Mouse (Mus musculus): ENCODE data around the gene Sept1. TPM values are rescaled to one million over a fixed set of nuclear protein-coding genes. Genes with fewer than 3 reads are reported as not detected.
"Not testable (repeated sequence)": the region's sequence is repeated elsewhere in the genome, so short reads cannot be mapped to it uniquely, and the experiment has no call there.

Sept1 gene
- polyA plus RNA-seq, 1 experiment from 2014 or later = 36.6 TPM

- 90% methylated on average over 5 of the region's 5 CpGs for WGBS
- peaks cover 7% of the 10 kb centered on the region for H3K4me1 ChIP-seq (replicated peaks; ENCODE audit: control insufficient read depth, insufficient read depth, low read length)
- DNase-seq (ENCODE audit: low spot score) (no peak), ATAC-seq (replicated peaks; ENCODE audit: low FRiP score) (no peak)
- H3K9me3 ChIP-seq (ENCODE audit: control insufficient read depth, low read length) = no peaks in the 10 kb centered on the region
- no peak overlapping the region for H3K27ac ChIP-seq (ENCODE audit: low read depth, low read length)
- H3K4me2 ChIP-seq (ENCODE audit: low read depth, low read length, severe bottlenecking) = no peak overlapping the region
- no peak overlapping the region for H3K9ac ChIP-seq (ENCODE audit: low read length)
- no peak overlapping the region for H3K4me3 ChIP-seq (ENCODE audit: low read depth, low read length)
- H3K36me3 ChIP-seq (ENCODE audit: control insufficient read depth, insufficient read depth, low read length) = no peaks in the 10 kb centered on the region; the same call in 1 of the 2 replicates
- no peaks in the 10 kb centered on the region for H3K27me3 ChIP-seq (ENCODE audit: control insufficient read depth, insufficient read depth, low read length)
Measured at GRCm38 (mm10) chr7:127256518-127256917, 23.6 kb upstream of the Sept1 start.

- Histone ChIP-seq H3K9ac (ENCODE audit: low read length) (no peak overlapping the region), H3K36me3 (ENCODE audit: control insufficient read depth, insufficient read depth, low read length) (no peaks in the 10 kb centered on the region; the same call in 1 of the 2 replicates), H3K27me3 (ENCODE audit: control insufficient read depth, insufficient read depth, low read length) (no peaks in the 10 kb centered on the region), H3K27ac (ENCODE audit: low read depth, low read length) (no peak overlapping the region), H3K9me3 (ENCODE audit: control insufficient read depth, low read length) (no peaks in the 10 kb centered on the region), H3K4me3 (ENCODE audit: low read depth, low read length) (no peak overlapping the region), H3K4me2 (ENCODE audit: low read depth, low read length, severe bottlenecking) (no peak overlapping the region), H3K4me1 (replicated peaks; ENCODE audit: control insufficient read depth, insufficient read depth, low read length) (peaks cover 3% of the 10 kb centered on the region)
- ATAC-seq (replicated peaks; ENCODE audit: low FRiP score) (no peak), DNase-seq (ENCODE audit: low spot score) (no peak)
- 97% methylated on average over 2 of the region's 2 CpGs for WGBS
Measured at GRCm38 (mm10) chr7:127255965-127256364, 23.0 kb upstream of the Sept1 start.

GRCm38 (mm10) chr7:127255008-127255407 is 22.1 kb upstream of the Sept1 start:
- Histone ChIP-seq H3K9me3 (ENCODE audit: control insufficient read depth, low read length) (no peaks in the 10 kb centered on the region), H3K27ac (ENCODE audit: low read depth, low read length) (no peak overlapping the region), H3K4me1 (replicated peaks; ENCODE audit: control insufficient read depth, insufficient read depth, low read length) (peaks cover 2% of the 10 kb centered on the region; the same call in 1 of the 2 replicates), H3K36me3 (ENCODE audit: control insufficient read depth, insufficient read depth, low read length) (no peaks in the 10 kb centered on the region; the same call in 1 of the 2 replicates), H3K4me2 (ENCODE audit: low read depth, low read length, severe bottlenecking) (peak overlapping the region; percentile 76), H3K4me3 (ENCODE audit: low read depth, low read length) (peak overlapping the region; percentile 49), H3K27me3 (ENCODE audit: control insufficient read depth, insufficient read depth, low read length) (no peaks in the 10 kb centered on the region), H3K9ac (ENCODE audit: low read length) (peak overlapping the region; percentile 55)
- no peak for ATAC-seq (replicated peaks; ENCODE audit: low FRiP score)
- WGBS = 37% methylated on average over 4 of the region's 4 CpGs
- no peak for DNase-seq (ENCODE audit: low spot score)

- H3K36me3 ChIP-seq (ENCODE audit: control insufficient read depth, insufficient read depth, low read length) = no peaks in the 10 kb centered on the region; the same call in 1 of the 2 replicates
- WGBS = under 1% methylated on average over 116 of the region's 136 CpGs
- H3K27ac ChIP-seq (ENCODE audit: low read depth, low read length) = peak overlapping the region; percentile 82
Measured at GRCm38 (mm10) chr7:127253821-127254769, 21.2 kb upstream of the Sept1 start.

GRCm38 (mm10) chr7:127253341-127253740 is 20.4 kb upstream of the Sept1 start:
- H3K27me3 ChIP-seq (ENCODE audit: control insufficient read depth, insufficient read depth, low read length) = no peaks in the 10 kb centered on the region
- ATAC-seq (replicated peaks; ENCODE audit: low FRiP score) (no peak), DNase-seq (ENCODE audit: low spot score) (no peak)
- H3K4me1 ChIP-seq (replicated peaks; ENCODE audit: control insufficient read depth, insufficient read depth, low read length) = no peaks in the 10 kb centered on the region
- H3K27ac ChIP-seq (ENCODE audit: low read depth, low read length) = peak overlapping the region; percentile 82
- peak overlapping the region; percentile 64; the same call in 1 of the 2 replicates for H3K9ac ChIP-seq (ENCODE audit: low read length)
- peak overlapping the region; percentile 76 for H3K4me2 ChIP-seq (ENCODE audit: low read depth, low read length, severe bottlenecking)
- WGBS = 82% methylated on average over 6 of the region's 6 CpGs
- peak overlapping the region; percentile 49 for H3K4me3 ChIP-seq (ENCODE audit: low read depth, low read length)
- no peaks in the 10 kb centered on the region; the same call in 1 of the 2 replicates for H3K36me3 ChIP-seq (ENCODE audit: control insufficient read depth, insufficient read depth, low read length)
- H3K9me3 ChIP-seq (ENCODE audit: control insufficient read depth, low read length) = no peaks in the 10 kb centered on the region

More at GRCm38 (mm10) chr7:127253821-127254769, 21.2 kb upstream of the Sept1 start:
- peak overlapping the region; percentile 64 for H3K9ac ChIP-seq (ENCODE audit: low read length)
- H3K4me1 ChIP-seq (replicated peaks; ENCODE audit: control insufficient read depth, insufficient read depth, low read length) = no peaks in the 10 kb centered on the region; the same call in 1 of the 2 replicates
- ATAC-seq (replicated peaks; ENCODE audit: low FRiP score) (peak; percentile 98), DNase-seq (ENCODE audit: low spot score) (peak; percentile 97)
- peak overlapping the region; percentile 49 for H3K4me3 ChIP-seq (ENCODE audit: low read depth, low read length)
- H3K4me2 ChIP-seq (ENCODE audit: low read depth, low read length, severe bottlenecking) = peak overlapping the region; percentile 76
- no peaks in the 10 kb centered on the region for H3K27me3 ChIP-seq (ENCODE audit: control insufficient read depth, insufficient read depth, low read length)
- no peaks in the 10 kb centered on the region for H3K9me3 ChIP-seq (ENCODE audit: control insufficient read depth, low read length)

- no peaks in the 10 kb centered on the region for H3K27me3 ChIP-seq (ENCODE audit: control insufficient read depth, insufficient read depth, low read length)
- H3K9me3 ChIP-seq (ENCODE audit: control insufficient read depth, low read length) = no peaks in the 10 kb centered on the region
- H3K27ac ChIP-seq (ENCODE audit: low read depth, low read length) = no peak overlapping the region
- no peaks in the 10 kb centered on the region for H3K4me1 ChIP-seq (replicated peaks; ENCODE audit: control insufficient read depth, insufficient read depth, low read length)
- no peak overlapping the region for H3K4me3 ChIP-seq (ENCODE audit: low read depth, low read length)
- whole genome bisulfite sequencing = 86% methylated on average over 2 of the region's 2 CpGs
- ATAC-seq (replicated peaks; ENCODE audit: low FRiP score) = no peak
- no peak overlapping the region for H3K4me2 ChIP-seq (ENCODE audit: low read depth, low read length, severe bottlenecking)
- no peaks in the 10 kb centered on the region; the same call in 1 of the 2 replicates for H3K36me3 ChIP-seq (ENCODE audit: control insufficient read depth, insufficient read depth, low read length)
- no peak for DNase-seq (ENCODE audit: low spot score)
- no peak overlapping the region for H3K9ac ChIP-seq (ENCODE audit: low read length)
Measured at GRCm38 (mm10) chr7:127252414-127252813, 19.5 kb upstream of the Sept1 start.

GRCm38 (mm10) chr7:127250511-127250910 is 17.6 kb upstream of the Sept1 start:
- not testable (repeated sequence) for H3K9me3 ChIP-seq (ENCODE audit: control insufficient read depth, low read length); H3K4me1 ChIP-seq (replicated peaks; ENCODE audit: control insufficient read depth, insufficient read depth, low read length); DNase-seq (ENCODE audit: low spot score); H3K4me2 ChIP-seq (ENCODE audit: low read depth, low read length, severe bottlenecking); ATAC-seq (replicated peaks; ENCODE audit: low FRiP score); H3K27ac ChIP-seq (ENCODE audit: low read depth, low read length); H3K27me3 ChIP-seq (ENCODE audit: control insufficient read depth, insufficient read depth, low read length); H3K36me3 ChIP-seq (ENCODE audit: control insufficient read depth, insufficient read depth, low read length); H3K4me3 ChIP-seq (ENCODE audit: low read depth, low read length); H3K9ac ChIP-seq (ENCODE audit: low read length)
- 93% methylated on average over 8 of the region's 8 CpGs for WGBS

GRCm38 (mm10) chr7:127244658-127245510 is 12.0 kb upstream of the Sept1 start:
- WGBS = 14% methylated on average over 31 of the region's 33 CpGs
- peak overlapping the region; percentile 86 for H3K9ac ChIP-seq (ENCODE audit: low read length)
- H3K27ac ChIP-seq (ENCODE audit: low read depth, low read length) = peak overlapping the region; percentile 84
- peak overlapping the region; percentile 88 for H3K4me2 ChIP-seq (ENCODE audit: low read depth, low read length, severe bottlenecking)
- DNase-seq (ENCODE audit: low spot score) = no peak
- H3K9me3 ChIP-seq (ENCODE audit: control insufficient read depth, low read length) = no peaks in the 10 kb centered on the region
- H3K36me3 ChIP-seq (ENCODE audit: control insufficient read depth, insufficient read depth, low read length) = no peaks in the 10 kb centered on the region; the same call in 1 of the 2 replicates
- no peaks in the 10 kb centered on the region for H3K27me3 ChIP-seq (ENCODE audit: control insufficient read depth, insufficient read depth, low read length)
- H3K4me3 ChIP-seq (ENCODE audit: low read depth, low read length) = peak overlapping the region; percentile 79
- H3K4me1 ChIP-seq (replicated peaks; ENCODE audit: control insufficient read depth, insufficient read depth, low read length) = peaks cover 20% of the 10 kb centered on the region
- ATAC-seq (replicated peaks; ENCODE audit: low FRiP score) = peak; percentile 74

All from forebrain, embryonic 11.5 days (tissue).